Mouse (Mus musculus): ENCODE measurements at regions not wholly inside any gene's neighbourhood (a gene's known extent, or its start where the extent isn't known, plus 50 kb on each side); places are given as distances from the start of the nearest gene placed in this dataset.
A peak's percentile ranks its signal among the peaks of the same experiment; 100 is the strongest.

DNA sequence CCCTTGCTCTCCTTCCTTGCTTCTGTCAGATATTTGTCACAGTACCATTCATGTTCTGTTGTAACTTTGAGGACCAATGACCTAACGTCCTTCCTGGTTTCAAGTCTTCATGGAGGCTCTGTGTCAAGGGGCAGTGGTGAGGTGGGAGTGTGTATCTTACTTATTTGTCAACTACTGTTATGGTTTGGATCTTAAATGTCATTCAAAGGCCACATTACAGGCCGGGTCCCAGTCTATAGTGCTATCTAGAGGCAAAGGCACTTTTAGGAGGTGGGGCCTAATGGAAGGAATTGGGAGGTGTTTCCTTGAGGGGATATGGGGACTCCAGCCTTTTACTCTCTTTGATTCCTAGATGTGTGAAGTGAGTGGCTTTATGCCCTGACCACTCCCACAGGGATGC is 91.0 kb upstream of the Ccn6 start:
- no peak for DNase-seq (ENCODE audit: extremely low spot score in 1 of 2, low spot score in 1 of 2)

DNA sequence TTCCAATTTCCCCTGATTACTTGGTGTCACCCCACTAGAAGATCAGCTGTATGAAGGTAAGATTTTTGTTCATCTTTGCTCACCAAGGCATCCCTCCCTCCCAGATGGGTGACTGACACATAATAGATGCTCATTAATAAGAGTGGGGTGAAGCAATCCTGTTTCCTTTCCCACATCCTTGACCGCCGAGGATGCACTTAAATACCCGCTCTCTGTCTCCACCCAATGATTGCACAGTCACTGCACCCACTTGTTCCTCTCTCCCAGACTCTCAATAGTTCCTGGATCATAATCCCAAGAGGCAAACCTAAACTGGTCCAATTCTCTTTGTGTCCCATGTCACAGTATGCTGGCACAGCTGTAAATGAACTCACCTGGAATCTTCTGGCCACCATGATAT is 86.4 kb upstream of the Ccn6 start:
- DNase-seq (ENCODE audit: extremely low spot score in 1 of 2, low spot score in 1 of 2) = no peak

- no peak for DNase-seq (ENCODE audit: extremely low spot score in 1 of 2, low spot score in 1 of 2)
Measured at GRCm38 (mm10) chr10:39248486-39248885, 84.9 kb upstream of the Ccn6 start.

DNA sequence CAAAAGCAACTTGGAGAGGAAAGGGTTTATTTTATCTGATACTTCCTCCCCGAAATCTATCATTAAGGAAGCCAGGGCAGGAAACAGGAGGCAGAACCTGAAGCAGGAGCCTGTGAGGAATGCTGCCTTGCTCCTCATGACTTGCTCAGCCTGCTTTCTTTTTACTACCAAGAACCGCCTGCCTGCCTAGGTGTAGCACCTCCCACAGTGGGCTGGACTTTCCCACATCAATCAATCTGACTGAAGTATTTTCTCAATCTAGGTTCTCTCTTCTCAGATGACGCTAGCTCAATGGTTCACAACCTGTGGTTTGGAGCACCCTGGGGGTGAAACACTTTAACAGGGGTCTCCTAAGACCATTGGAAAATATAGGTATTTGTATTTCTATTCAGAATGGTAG is 83.4 kb upstream of the Ccn6 start:
- DNase-seq (ENCODE audit: extremely low spot score in 1 of 2, low spot score in 1 of 2) = no peak

GRCm38 (mm10) chr10:39245141-39245540 is 81.5 kb upstream of the Ccn6 start:
- no peak for DNase-seq (ENCODE audit: extremely low spot score in 1 of 2, low spot score in 1 of 2)

DNA sequence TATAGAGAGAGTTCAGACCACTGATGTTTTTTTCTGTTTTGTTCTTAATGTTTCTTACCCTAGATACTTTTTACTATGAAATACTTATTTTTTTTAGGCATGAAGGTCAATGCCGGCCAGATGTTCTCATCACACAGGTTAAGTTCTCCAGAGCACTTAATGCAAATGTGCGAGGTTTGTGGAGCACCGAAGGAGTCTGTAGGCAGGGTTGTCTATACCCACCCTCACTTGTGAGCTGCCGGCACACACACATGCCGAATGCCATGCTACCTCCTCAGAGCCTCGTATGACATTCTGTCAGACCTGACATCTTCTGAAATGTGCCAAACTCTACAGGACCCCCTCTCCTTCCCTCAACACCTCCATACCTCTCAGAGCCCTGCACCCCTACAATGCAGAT is 80.5 kb upstream of the Ccn6 start:
- DNase-seq (ENCODE audit: extremely low spot score in 1 of 2, low spot score in 1 of 2) = no peak

DNA sequence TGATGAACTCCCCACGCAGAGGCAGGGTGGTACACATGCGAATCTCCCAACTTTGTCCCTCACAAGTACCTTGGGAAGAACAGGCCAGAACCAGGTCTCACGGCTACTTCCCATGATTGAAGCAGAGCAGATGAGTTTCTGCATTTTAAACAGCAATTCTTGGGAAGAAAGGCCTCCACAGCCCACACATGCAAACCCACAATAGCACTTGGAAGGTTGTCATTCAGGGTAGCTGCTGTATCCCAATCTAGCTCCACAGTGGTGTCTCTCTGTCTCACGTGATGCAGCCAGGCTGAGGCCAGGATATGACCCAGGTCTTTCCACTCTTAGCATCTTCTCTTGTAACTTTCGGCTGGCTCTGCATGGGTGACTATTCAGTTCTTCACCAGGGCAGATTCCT is 78.8 kb upstream of the Ccn6 start:
- DNase-seq (ENCODE audit: extremely low spot score in 1 of 2, low spot score in 1 of 2) = no peak

DNA sequence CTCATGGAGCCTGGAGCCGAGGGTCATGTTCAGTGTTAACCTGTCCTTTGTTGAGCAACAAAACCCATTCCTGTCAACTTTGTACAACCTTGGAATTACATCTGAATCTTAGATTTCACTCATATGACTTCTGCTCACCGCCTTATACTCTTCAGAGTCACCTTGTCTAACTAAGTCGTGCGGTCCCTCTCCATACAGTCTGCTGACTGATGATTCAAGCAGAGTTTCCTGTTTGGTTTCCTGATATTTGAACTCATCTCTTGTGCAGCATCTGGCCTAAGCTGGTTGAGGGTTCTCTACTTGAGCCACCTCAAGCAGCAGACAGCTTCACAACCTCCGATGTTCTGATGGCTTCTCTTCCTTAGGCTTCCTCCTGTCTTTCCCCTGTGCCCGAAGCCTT is 78.3 kb upstream of the Ccn6 start:
- no peak for DNase-seq (ENCODE audit: extremely low spot score in 1 of 2, low spot score in 1 of 2)

GRCm38 (mm10) chr10:39241486-39241885 is 77.9 kb upstream of the Ccn6 start:
- DNase-seq (ENCODE audit: extremely low spot score in 1 of 2, low spot score in 1 of 2) = no peak

DNA sequence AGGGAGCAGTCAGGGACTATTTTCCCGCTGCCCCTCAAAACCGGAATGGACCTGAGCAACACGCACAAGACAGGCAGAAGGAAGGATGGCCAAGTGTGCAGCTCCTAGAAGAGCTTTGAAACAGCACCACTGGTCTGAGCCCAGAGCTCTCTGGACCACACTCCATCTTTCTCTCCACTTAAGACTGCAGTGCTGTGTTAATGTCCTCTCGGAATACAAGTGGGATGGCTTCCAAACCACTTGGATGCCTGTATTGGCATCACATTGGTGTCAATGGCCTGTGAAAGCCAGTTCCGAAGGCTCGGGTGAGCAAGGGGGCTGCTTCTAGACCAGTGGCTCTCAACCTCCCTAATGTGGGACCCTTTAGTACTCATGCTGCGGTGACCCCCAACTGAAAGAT is 77.4 kb upstream of the Ccn6 start:
- DNase-seq (ENCODE audit: extremely low spot score in 1 of 2, low spot score in 1 of 2) = no peak

DNA sequence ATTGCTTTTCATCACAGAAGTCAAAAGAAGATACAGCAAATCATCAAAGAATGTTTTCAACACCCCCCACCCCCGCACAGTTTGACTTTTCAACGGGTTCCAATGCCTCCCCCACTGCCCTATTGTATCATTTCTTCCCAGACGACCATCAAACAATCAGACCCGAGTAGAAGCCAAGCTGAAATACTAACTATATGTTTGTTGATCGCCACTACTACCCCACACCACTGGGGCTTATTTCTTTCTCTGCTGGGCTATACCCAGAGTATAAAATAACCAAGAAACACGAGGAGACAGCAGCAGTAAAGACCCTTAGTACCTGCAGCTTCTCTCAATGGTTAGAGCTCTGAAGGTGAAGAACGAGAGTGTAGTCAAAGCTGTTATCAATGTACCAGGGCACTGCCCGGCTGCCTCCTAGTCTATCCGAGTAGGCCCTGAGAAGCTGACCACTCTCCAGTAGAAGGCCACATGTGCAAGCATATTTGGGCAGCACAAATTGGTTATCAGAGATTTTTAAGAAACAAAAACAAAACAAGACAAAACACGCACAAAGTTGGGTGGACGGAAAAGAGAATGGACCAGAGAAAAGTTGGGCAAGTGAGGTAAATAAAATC is 76.7 kb upstream of the Ccn6 start:
- no peak for DNase-seq (ENCODE audit: extremely low spot score in 1 of 2, low spot score in 1 of 2)

GRCm38 (mm10) chr10:39239498-39240177 is 76.0 kb upstream of the Ccn6 start:
- DNase-seq (ENCODE audit: extremely low spot score in 1 of 2, low spot score in 1 of 2) = peak; percentile 46 to 71

DNA sequence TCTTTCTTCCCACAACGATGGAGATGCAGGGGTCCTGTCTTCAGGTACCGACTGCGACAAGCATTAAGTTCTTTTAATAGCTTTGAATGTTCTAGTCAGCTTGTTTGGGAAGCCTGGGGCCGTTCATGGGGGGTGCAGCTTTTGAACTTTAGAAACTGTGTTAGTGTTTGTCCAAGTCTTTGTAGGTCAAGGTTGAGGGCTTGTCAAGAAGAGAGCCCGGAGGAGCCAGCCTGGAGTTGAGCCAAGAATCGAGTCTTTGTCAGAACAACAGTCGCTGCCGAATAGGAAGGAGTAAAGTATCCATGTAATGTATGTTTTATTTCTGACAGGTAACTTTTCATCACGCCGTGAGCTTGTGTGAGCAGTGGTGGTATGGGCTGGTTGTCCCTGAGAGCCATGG is 75.0 kb upstream of the Ccn6 start:
- no peak for DNase-seq (ENCODE audit: extremely low spot score in 1 of 2, low spot score in 1 of 2)

DNA sequence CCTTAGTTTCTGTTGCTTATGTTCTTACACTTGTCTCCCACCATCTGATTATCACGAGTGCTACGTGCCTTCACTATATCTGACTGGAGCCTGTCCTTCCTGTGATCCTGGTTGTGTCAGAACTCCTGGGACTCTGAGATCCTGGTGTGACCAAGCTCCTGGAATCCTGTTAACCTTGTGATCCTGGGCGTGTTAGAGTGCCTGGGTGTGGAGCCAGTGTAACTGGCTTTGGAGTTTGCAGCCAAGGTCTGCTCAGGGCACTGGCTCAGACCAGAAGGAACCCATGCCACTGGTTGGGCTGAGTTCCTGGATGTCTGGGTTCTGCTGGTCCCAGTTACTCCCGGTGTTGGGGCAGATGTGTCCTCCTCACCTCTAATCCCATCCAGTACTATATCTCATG is 74.0 kb upstream of the Ccn6 start:
- DNase-seq (ENCODE audit: extremely low spot score in 1 of 2, low spot score in 1 of 2) = no peak

DNA sequence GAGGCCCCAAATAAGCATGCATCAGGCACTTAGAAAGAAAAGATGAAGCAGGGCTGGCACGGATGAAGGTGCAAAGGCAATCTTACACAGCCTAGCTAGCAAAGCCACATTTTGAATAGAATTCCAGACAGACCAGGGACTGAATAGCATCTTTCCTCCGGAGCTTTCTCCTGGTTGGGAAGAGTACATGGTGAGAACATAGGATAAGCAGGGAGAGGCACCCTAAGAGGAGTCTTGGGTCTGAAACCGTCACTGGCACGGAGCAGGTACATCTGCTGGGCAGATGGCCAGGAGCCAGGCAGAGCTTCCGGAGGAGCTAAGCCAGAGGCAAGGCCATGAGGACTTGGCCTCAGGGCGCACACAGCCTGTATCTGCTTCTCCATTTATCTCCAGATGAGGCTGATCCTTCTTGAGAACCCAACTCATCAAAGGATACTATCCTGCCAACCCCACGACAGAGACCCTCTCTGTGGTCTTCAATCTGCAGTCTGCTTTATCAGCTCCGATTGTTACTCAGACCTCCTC is 70.4 kb upstream of the Ccn6 start:
- DNase-seq (ENCODE audit: extremely low spot score in 1 of 2, low spot score in 1 of 2) = no peak

DNA sequence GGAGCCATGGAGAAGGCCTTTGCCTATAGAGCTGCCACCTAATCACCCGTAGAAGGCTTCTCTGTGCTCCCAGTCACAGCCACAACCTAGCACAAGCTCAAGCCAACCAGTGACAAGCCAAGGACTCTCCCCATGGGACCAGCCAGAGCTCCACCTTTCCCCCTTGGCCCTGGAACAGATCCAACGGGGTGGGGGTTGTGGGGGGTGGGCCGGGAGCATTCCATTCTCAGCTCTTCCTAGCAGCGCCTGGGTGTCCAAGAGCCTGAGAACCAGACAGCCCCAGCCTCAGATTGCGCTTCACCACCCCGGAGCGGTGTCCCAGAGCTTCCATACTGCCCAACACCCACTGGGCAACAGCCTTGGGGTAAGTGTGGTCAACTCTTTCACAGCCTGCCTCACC is 69.6 kb upstream of the Ccn6 start:
- DNase-seq (ENCODE audit: extremely low spot score in 1 of 2, low spot score in 1 of 2) = no peak

DNA sequence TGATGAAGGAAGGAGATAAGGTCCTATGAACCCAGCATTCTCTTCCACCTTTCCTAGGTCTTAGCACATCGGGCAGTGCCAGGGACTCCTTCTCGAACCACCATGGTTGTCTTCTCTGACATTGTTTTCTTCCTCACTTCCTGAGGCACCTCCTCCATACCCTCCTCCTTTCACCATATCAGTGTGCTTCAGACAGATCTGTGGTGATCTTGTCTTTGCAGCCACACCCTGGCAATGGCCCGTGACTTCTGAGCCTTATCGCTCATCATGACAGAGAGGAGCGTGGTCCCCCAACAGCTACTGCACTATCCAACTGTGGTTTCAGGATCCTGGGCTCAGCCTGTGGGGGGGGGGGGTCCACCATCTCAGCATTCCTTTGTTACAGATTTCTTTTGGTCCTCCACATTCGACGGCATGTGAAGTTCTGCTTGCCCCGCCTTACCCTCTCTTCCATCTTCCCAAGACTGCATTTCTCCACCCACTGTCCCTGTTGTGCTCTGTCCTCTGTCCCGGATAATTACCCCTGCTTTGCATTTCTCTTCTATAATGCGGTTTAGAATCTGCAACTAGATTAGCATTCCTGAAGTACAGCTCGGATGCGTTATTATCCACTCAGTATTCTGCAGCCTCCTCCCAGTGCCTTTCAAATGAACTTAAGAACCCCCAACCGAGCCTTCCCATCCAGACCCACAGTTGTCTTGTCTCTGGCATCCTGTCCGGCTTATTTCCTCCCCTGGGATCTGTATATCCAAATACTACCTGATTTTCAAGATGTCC is 67.2 kb upstream of the Ccn6 start:
- DNase-seq (ENCODE audit: extremely low spot score in 1 of 2, low spot score in 1 of 2) = no peak

DNA sequence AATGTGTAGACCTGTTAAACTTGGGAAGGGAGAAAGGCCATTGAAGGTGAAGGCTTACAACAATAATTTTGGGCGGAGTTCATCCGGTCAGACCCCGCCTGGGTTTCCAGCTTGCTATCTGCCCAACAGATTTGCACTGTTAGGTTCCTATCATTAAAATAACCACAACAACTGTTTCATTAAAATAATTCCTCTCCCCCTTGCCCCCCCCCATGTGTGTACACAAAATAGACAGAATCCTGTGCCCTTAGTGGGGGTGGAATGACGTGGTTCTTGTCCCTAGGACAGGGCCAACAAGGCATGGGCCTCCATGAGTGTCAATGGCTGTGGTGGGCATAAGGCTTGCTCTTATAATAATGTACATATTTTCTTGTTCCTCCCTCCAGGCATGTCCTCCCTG is 65.6 kb upstream of the Ccn6 start:
- DNase-seq (ENCODE audit: extremely low spot score in 1 of 2, low spot score in 1 of 2) = no peak

GRCm38 (mm10) chr10:39228027-39228426 is 64.4 kb upstream of the Ccn6 start:
- DNase-seq (ENCODE audit: extremely low spot score in 1 of 2, low spot score in 1 of 2) = no peak

GRCm38 (mm10) chr10:39227499-39227942 is 63.9 kb upstream of the Ccn6 start:
- no peak for DNase-seq (ENCODE audit: extremely low spot score in 1 of 2, low spot score in 1 of 2)

DNA sequence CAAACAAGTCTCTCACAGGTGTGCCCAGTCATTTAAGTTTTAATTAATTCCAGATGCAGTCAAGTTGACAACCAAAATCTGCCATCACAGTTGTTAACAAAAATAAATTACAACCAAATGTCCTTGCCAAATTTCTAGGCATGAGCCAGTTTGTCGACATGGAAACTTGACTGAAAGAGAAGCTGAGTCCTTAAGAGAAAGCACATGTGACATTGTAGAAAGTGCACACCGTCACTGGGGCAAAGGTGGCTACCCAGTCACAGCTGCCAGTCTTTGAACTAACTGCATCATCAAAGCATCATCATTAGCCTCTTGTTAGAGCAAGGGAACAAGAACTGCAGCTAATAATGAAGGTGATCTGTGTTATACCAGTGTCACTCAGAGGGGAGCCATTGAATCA is 62.9 kb upstream of the Ccn6 start:
- no peak for DNase-seq (ENCODE audit: extremely low spot score in 1 of 2, low spot score in 1 of 2)
